Mouse (Mus musculus): ENCODE measurements around the gene Gm8068. TPM values are rescaled to one million over a fixed set of nuclear protein-coding genes. Genes with fewer than 3 reads are reported as not detected.
"Not testable (repeated sequence)": the region's sequence is repeated elsewhere in the genome, so short reads cannot be mapped to it uniquely, and the experiment has no call there.

Gm8068 gene
- polyA plus RNA-seq (2015; fragmentation: Nextera tagmentation; extraction: Ambion mirVana), result not detected in 2 replicates

- H3K4me1 ChIP-seq (ENCODE audit: insufficient read depth, low read length); H3K27ac ChIP-seq (ENCODE audit: low read length); H3K9ac ChIP-seq (replicated peaks; ENCODE audit: low read length); ATAC-seq (ENCODE audit: low FRiP score, low TSS enrichment); H3K27me3 ChIP-seq (ENCODE audit: insufficient read depth, low read length); H3K4me2 ChIP-seq (replicated peaks; ENCODE audit: low read depth, low read length); H3K9me3 ChIP-seq (ENCODE audit: low read length); H3K4me3 ChIP-seq (ENCODE audit: low read length); H3K36me3 ChIP-seq (ENCODE audit: insufficient read depth, low read length): not testable (repeated sequence)
- no CpG with 5 or more reads among the region's 3 CpGs for WGBS
Measured at GRCm38 (mm10) chr14:41701785-41702184, at the start of gene Gm8068. Gene Gm8068, minus strand, starts transcription at chr14:41701885.

- not testable (repeated sequence) for H3K9me3 ChIP-seq (ENCODE audit: low read length); H3K4me3 ChIP-seq (ENCODE audit: low read length); H3K4me1 ChIP-seq (ENCODE audit: insufficient read depth, low read length); H3K27ac ChIP-seq (ENCODE audit: low read length); H3K4me2 ChIP-seq (replicated peaks; ENCODE audit: low read depth, low read length); ATAC-seq (ENCODE audit: low FRiP score, low TSS enrichment); H3K27me3 ChIP-seq (ENCODE audit: insufficient read depth, low read length); H3K9ac ChIP-seq (replicated peaks; ENCODE audit: low read length); H3K36me3 ChIP-seq (ENCODE audit: insufficient read depth, low read length)
- 100% methylated on average over 1 of the region's 1 CpGs for whole genome bisulfite sequencing
Measured at GRCm38 (mm10) chr14:41750514-41750913, 48.8 kb upstream of the Gm8068 start, which contains the start of gene Gm7929. Gene Gm7929, minus strand, starts transcription at chr14:41750614.

- 68% methylated on average over 17 of the region's 17 CpGs for whole genome bisulfite sequencing
- not testable (repeated sequence) for H3K9me3 ChIP-seq (ENCODE audit: low read length); ATAC-seq (ENCODE audit: low FRiP score, low TSS enrichment)
Measured at GRCm38 (mm10) chr14:41723437-41723836, 21.8 kb upstream of the Gm8068 start.

GRCm38 (mm10) chr14:41717180-41717579 is 15.5 kb upstream of the Gm8068 start:
- not testable (repeated sequence) for H3K27ac ChIP-seq (ENCODE audit: low read length); H3K36me3 ChIP-seq (ENCODE audit: insufficient read depth, low read length); H3K9me3 ChIP-seq (ENCODE audit: low read length); H3K9ac ChIP-seq (replicated peaks; ENCODE audit: low read length); H3K4me3 ChIP-seq (ENCODE audit: low read length); ATAC-seq (ENCODE audit: low FRiP score, low TSS enrichment); H3K27me3 ChIP-seq (ENCODE audit: insufficient read depth, low read length); H3K4me2 ChIP-seq (replicated peaks; ENCODE audit: low read depth, low read length); H3K4me1 ChIP-seq (ENCODE audit: insufficient read depth, low read length)
- WGBS, result 79% methylated on average over 1 of the region's 1 CpGs

More at GRCm38 (mm10) chr14:41723437-41723836, 21.8 kb upstream of the Gm8068 start:
- not testable (repeated sequence) for H3K9ac ChIP-seq (replicated peaks; ENCODE audit: low read length); H3K4me3 ChIP-seq (ENCODE audit: low read length); H3K27me3 ChIP-seq (ENCODE audit: insufficient read depth, low read length); H3K36me3 ChIP-seq (ENCODE audit: insufficient read depth, low read length); H3K27ac ChIP-seq (ENCODE audit: low read length); H3K4me2 ChIP-seq (replicated peaks; ENCODE audit: low read depth, low read length); H3K4me1 ChIP-seq (ENCODE audit: insufficient read depth, low read length)

GRCm38 (mm10) chr14:41648176-41648575 is 53.5 kb downstream of the Gm8068 start:
- not testable (repeated sequence) for H3K36me3 ChIP-seq (ENCODE audit: insufficient read depth, low read length); ATAC-seq (ENCODE audit: low FRiP score, low TSS enrichment); H3K9me3 ChIP-seq (ENCODE audit: low read length); H3K9ac ChIP-seq (replicated peaks; ENCODE audit: low read length); H3K27me3 ChIP-seq (ENCODE audit: insufficient read depth, low read length); H3K4me1 ChIP-seq (ENCODE audit: insufficient read depth, low read length); H3K4me2 ChIP-seq (replicated peaks; ENCODE audit: low read depth, low read length); H3K4me3 ChIP-seq (ENCODE audit: low read length); H3K27ac ChIP-seq (ENCODE audit: low read length)
- 87% methylated on average over 2 of the region's 2 CpGs for WGBS

Other genes with a start within 250 kb of the Gm8068 start
- not detected in 2 replicates for gene Gm7954, start 248.4 kb downstream of the Gm8068 start, polyA plus RNA-seq (2015; fragmentation: Nextera tagmentation; extraction: Ambion mirVana)
- gene Gm3486, start 212.4 kb downstream of the Gm8068 start, polyA plus RNA-seq (2015; fragmentation: Nextera tagmentation; extraction: Ambion mirVana), result not detected in 2 replicates
- gene Gm7970, start 146.3 kb downstream of the Gm8068 start, polyA plus RNA-seq (2015; fragmentation: Nextera tagmentation; extraction: Ambion mirVana), result not detected in 2 replicates
- gene 1700049E17Rik2, start 128.7 kb downstream of the Gm8068 start, polyA plus RNA-seq (2015; fragmentation: Nextera tagmentation; extraction: Ambion mirVana), result not detected in 2 replicates
- gene Gm3072, start 77.3 kb downstream of the Gm8068 start, polyA plus RNA-seq (2015; fragmentation: Nextera tagmentation; extraction: Ambion mirVana), result not detected in 2 replicates
- not detected in 2 replicates for gene Gm3676, start 55.4 kb downstream of the Gm8068 start, polyA plus RNA-seq (2015; fragmentation: Nextera tagmentation; extraction: Ambion mirVana)
- gene Gm7929, start 48.7 kb upstream of the Gm8068 start, polyA plus RNA-seq (2015; fragmentation: Nextera tagmentation; extraction: Ambion mirVana), result not detected in 2 replicates
- gene Gm47189, start 70.6 kb upstream of the Gm8068 start, polyA plus RNA-seq (2015; fragmentation: Nextera tagmentation; extraction: Ambion mirVana), result not detected in 2 replicates
- gene Gm7980, start 205.4 kb upstream of the Gm8068 start, polyA plus RNA-seq (2015; fragmentation: Nextera tagmentation; extraction: Ambion mirVana), result not detected in 2 replicates
- gene 1700049E17Rik1, start 223.1 kb upstream of the Gm8068 start, polyA plus RNA-seq (2015; fragmentation: Nextera tagmentation; extraction: Ambion mirVana), result not detected in 2 replicates
- not detected in 2 replicates for gene 1700024B05Rik, start 242.1 kb upstream of the Gm8068 start, polyA plus RNA-seq (2015; fragmentation: Nextera tagmentation; extraction: Ambion mirVana)